Mouse (Mus musculus) gastrocnemius, postnatal 14 days (tissue): ENCODE results near the gene Scgb3a1. TPM values are rescaled to one million over a fixed set of nuclear protein-coding genes. Genes with fewer than 3 reads are reported as not detected.

Experiments used
- DNase-seq: peaks from one replicate; pipeline ENCODE4 v3.0.0; 2021; ENCODE audit warnings: mixed read lengths
- intact Hi-C: fragments of 180-260 bp; cut with DNase I; formaldehyde crosslinking; loops from one replicate; pipeline ENCODE4 v1.15.1; 2025; ENCODE audit warnings: low total_unique reads
- long read RNA-seq, 2 experiments: library from polyadenylated mRNA; stranded (forward); transcript quantifications; one replicate each; pipeline ENCODE4 v2.0.0; 2021
- total RNA-seq, 2 experiments: library from RNA; stranded (reverse); gene quantifications; 2 replicates each; pipeline ENCODE4 v1.2.3; 2021

The Scgb3a1 gene
- total RNA-seq: not detected
- long read RNA-seq, experiment 1: 0 reads
- long read RNA-seq, experiment 2: 0 reads

DNA sequence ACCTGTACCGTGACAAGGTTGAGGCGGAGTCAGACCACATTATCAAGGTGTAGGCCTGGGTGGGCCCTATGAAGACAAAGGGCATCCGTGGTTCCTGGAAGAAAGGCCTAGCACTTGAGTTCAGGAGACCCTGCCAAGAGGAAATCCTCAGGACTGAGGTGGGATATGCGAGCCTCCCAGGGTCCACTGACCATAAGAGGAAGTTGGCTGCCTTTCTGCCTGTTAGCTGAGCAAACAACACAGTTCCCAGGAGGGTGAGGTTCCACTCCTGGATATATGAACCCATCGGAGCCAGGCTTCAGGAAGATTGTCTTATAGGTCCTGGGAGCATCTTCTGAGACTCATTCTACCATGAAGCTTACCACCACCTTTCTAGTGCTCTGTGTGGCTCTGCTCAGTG is at the start of gene Scgb3a1:
Gene Scgb3a1, plus strand, starts transcription at position 301 of the 400 bp plus-strand sequence.
- intact Hi-C loops: no loop called here

DNA sequence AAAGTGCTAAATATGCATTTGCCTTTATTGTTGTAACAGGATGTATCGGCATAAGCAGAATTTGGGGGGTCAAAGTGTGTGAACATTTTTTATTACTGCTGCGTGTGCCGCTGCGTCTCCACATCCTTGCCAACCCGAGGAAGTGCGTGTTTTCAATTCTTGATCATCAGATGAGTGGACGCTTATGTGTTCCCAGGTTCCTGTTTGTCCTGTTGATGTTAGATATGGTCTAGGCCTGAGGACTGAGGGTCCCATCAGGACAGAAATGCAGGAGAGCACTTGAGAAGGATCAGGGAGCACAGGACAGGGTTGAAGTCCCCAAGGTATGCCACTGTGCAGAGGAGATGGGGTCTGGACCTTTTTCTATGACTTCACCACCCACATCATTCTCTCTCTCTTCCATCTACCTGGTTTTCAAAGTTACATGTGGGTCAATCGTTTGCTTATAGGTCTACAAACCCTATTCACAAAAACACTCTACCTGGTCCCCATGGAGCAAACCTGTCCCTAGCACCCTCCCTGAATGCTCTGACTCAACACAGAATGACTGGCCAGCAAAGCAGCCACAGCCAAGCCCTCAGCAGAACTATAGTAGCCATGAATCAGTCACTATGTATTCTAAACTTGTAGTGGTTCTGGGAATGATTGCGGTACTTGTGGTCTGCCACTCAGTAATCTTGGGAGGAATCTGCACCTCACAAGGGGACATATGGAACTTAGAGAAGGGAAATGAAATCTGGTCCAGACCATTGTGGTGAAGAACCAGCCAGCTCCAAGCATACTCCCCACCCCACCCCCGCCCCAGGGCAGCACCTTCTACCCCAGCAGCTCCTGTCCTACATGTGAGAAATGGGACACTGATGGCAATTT is 47.3 kb upstream of the Scgb3a1 start:
- intact Hi-C loops: no loop called here

More for the DNA sequence above, at the start of gene Scgb3a1:
- DNase-seq: no peak

DNA sequence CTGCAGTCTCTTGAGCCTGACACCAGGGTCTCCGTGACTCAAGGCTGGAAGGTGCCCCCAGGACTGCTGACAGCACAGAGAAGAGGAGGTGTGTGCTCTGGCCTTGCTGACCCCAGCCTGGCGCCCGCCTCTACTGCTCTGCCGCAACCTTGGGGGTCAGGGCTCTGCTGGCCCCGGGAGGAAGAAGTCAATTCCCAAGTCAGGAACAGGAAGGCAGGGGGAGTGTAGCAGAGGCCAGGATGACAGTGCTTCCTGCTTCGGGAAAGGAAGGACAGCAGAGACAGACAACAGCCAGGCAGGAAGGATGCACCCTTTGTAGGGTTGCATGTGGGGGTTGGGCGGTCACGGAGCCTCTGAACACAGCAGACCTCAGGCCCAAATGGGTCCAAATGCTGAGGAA is 44.9 kb upstream of the Scgb3a1 start:
- intact Hi-C loops: no loop called here
- DNase-seq: no peak

More for the DNA sequence above, 47.3 kb upstream of the Scgb3a1 start:
- DNase-seq: no peak

DNA sequence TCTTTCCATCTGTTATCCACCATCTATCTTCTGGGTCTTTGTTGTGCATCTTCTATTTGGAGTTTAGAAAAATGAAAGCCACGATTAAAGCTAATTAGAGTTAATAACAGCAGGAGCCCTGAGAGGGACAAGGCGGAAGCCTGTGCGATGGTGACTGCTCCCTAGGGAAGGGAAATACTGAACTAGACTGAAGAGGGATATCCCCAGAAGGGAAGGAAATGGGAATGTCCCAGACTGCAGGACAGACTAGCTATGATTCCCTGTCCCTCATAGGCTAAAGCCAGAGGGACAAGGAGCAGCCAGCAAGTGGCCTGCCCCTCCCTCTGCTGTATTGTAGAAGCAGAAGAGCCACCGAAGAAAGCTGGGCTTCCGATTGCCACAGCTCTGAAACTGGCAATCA is 41.5 kb upstream of the Scgb3a1 start:
- DNase-seq: no peak
- intact Hi-C loops: no loop called here

DNA sequence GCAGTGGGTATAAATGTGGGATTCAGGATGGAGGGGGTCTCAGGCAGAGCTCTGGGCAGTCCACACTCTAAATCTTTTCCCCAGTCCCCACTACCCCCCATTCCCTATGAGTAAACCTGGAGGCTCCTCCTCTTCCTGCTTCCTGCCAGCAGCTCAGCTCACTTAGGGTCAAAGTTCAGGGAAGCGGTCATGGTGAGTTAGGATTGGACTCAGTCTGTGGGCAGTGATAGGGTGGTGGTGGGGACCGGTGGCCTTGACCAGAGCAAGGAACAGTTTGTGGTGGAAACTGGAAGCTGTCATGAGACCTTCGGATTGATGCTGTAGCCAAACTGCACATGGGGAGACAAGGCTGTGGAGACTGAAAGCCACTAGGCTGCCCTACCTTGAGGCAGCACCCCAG is 39.3 kb upstream of the Scgb3a1 start:
- no peak for DNase-seq
- intact Hi-C loops: no loop called here

DNA sequence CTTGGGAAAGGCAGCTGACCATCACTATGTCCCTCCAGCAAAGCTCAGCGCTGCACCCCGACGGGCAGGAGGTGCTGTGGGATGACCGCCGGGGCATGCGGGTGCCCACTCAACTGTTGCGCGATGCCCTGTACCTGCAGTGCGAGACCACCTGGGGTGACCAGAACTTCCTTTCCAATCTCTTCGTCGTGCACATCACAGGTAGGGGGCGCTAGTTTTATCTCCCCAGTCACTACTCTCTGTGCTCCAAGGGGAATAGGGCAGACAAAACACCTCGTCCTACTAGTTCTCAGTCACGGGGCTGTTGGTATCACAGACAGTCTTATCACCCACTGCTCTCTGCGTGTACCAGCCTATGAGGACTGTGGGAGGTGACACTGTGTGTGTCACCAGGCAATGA is 37.5 kb upstream of the Scgb3a1 start:
- intact Hi-C loops: no loop called here
- no peak for DNase-seq

DNA sequence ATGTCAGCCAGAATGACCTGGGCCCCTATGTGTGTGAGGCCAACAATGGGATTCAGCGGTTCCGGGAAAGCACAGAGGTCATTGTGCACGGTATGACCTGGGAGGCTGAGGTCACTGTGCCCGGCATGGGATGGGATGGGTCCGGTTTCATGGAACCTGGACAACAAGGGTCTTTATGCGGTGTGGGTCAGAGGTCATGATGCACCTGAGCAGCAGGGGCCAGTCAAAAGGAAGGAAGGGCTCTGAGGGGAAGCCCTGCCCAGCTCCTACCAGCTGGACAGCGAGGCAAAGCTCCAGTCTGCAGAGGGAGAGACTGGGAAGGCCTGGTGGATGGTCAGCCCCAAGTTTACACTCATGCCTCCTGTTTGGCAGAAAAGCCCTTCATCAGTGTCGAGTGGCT is 36.7 kb upstream of the Scgb3a1 start:
- DNase-seq: no peak
- intact Hi-C loops: no loop called here

DNA sequence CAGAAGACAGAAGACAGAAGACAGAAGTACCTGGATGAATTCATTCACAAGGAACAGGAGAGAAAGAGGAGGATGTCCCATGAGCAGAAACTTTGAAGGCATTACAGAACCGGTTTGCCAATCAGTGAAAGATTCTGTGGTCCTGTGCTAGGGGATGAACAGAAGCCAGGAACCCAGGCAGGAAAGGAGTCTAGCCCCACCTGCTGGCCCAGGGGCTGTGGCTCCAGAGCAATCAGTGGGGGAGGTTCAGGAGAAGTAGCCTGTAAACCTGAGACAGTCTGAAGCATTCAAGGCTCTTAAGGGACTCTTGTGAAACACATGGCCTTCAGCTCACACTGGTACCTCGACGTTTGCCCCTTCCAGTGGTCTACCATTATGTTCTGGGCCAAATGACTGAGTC is 32.3 kb upstream of the Scgb3a1 start:
- no peak for DNase-seq
- intact Hi-C loops: no loop called here

DNA sequence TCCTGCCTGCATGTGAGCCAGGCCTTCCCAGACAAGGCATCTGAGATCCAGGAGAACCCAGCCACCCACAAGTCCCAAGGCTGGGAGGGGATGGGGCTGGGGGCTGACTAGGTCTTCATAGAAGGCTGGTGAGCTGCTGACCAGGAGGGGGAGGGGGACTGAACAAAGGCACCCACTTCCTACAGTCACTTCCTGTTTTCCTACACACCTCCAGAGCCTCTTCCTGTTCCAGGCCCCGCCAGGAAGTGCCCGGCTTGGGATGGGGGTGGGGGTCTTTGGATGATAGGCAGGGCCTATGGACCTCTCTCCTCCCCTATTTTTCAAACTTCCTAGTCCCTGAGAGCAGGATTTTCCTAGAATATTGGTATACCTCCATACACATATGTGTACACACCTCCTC is 31.2 kb upstream of the Scgb3a1 start:
- intact Hi-C loops: no loop called here
- no peak for DNase-seq

DNA sequence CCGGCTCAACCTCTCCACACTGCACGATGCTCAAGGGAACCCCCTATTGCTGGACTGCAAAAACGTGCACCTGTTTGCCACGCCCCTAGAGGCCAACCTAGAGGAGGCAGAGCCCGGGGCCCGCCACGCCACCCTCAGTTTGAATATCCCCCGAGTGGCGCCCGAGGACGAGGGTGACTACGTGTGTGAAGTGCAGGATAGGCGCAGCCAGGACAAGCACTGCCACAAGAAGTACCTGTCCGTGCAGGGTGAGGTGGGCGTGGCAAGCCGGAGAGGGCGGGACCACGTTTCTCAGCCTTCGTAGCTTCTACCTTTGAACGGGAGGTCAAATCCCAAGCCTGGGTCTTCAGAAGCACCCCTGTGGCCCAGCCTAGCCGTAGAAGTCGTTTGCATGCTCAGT is 29.3 kb upstream of the Scgb3a1 start:
- intact Hi-C loops: no loop called here
- DNase-seq: no peak

DNA sequence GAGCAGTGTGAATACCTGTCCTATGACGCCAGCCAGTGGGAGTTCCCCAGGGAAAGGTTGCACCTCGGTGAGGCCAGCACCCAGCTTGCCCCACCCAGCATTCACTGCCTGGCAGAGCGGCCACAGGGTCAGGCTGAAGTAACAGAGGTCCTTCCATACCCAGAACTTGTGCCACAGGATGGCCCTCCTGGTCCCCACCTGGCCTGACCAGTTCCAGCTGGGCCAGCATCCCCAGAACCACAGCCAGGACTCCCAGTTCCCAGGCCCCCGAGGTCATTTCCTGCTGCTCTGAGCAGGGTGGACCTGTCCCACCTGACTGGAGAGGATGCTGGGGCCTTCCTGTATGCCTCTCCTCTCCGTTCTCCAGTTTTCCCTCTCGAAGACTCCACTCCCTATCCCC is 27.7 kb upstream of the Scgb3a1 start:
- no peak for DNase-seq
- intact Hi-C loops: no loop called here

DNA sequence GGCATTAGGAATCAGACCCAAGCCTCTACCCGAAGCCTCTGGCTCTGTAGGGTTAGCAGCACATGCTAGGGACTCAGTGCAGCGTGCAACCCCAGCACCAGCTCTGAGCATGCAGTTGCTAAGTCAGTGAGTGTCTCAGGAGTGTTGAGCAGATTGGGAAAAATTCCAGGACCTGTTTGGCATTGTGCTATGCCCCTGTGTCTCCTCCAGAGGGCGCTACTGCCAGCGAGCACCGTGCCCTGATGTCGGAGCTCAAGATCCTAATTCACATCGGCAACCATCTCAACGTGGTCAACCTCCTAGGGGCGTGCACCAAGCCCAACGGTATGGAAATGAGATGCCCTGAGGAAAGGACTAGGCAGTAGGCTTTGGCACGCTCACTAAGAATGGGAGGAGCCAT is 27.0 kb upstream of the Scgb3a1 start:
- intact Hi-C loops: no loop called here
- DNase-seq: no peak

DNA sequence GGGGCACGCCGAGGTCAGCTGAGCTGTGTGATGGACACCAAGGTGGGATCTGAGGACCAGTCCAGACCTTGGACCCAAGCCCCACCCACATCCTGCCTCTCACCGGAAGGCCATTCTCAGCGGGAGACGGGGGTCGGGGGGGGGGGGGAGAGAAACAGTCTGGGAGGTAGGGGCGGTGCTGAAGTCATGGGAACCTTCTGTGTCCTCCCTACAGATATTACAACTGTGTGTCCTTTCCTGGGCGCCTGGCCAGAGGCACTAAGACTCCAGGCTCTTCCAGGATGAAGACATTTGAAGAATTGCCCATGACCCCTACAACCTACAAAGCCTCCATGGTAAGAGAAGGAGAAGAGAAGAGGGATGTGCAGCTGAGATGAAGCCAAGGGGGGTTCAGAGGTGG is 17.7 kb upstream of the Scgb3a1 start:
- intact Hi-C loops: no loop called here

DNA sequence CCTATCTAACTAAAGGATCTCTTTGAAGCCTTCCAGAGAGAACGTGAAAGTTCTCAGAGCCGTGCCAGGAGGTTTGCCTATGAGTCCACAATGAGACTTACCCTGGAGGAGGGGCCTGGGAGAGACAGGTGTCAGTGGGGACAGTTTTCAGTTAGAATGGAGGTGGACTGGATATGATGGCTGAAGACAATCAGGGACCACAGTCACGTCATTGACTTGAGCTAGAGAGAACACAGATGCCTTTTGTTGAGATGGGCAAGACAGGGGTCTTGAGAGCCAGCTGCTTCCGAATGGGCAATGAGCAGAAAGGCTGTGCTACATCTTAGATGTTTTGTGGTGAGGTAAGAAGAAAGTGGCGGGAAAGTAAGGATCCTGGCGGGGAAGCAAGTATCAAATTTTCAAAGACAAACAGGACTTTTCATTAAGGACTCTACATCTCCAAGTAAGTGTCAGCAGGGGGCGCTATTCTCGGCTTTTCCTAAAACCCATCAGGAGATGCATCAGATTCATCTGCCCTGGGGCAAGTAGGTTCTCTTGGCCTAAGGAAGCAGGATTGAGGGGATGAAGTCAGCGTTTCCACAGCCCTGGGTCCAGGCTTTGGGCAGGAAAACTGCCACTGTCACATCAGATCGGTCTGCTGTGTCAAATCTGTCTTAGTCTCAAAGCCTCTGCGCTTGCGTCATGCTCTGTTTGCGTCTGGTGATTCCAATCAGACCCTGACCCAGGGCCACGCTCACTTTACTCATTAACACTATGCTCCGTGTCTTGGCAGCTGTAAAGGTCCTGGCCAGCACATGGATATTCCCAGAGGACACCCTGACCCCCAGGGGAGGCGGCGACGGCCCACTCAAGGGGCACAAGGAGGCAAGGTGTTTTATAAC is 13.1 kb upstream of the Scgb3a1 start:
- no peak for DNase-seq
- intact Hi-C loops: loop anchor here (5.0 kb wide), 1 partner anchor 217 kb away; no protein-coding TSS in a partner anchor

More for the DNA sequence above, 17.7 kb upstream of the Scgb3a1 start:
- no peak for DNase-seq

DNA sequence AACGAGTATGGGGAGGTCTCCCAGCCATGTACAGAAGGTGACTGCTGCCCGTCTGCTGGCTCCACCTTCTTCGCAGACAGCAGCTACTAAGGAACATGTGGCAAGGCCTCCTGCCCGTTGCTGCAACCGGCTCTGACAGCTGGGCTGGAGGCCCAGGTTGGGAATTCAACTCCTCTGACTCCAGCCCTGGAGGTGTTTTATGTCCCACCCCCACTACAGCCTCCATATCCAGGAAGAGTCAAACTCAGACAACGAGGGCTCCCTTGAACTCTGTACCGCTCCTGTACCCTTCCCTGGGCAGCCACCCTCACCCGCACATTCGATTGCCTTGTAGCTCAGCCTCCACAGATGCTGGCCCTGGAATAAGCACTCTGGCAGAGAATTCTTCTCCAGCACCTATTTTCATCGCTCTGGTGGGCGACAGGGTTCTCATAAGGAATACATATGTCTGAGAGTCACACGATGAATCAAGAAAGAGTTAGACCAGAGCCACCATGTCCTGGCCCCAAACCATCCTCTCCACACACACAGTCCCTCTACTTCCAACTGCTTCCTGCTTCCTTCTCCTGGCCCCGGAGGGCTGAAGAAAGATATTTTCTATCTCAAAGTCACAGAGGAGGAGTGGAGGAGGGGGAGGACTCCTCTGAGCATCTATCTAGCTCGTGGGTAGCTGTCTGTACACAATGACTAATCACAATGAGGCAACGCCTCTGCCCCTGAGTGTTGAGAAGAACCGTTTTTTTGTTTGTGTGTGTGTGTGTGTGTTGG is 12.2 kb upstream of the Scgb3a1 start:
- intact Hi-C loops: loop anchor here (5.0 kb wide), 1 partner anchor 216 kb away; no protein-coding TSS in a partner anchor
- no peak for DNase-seq

DNA sequence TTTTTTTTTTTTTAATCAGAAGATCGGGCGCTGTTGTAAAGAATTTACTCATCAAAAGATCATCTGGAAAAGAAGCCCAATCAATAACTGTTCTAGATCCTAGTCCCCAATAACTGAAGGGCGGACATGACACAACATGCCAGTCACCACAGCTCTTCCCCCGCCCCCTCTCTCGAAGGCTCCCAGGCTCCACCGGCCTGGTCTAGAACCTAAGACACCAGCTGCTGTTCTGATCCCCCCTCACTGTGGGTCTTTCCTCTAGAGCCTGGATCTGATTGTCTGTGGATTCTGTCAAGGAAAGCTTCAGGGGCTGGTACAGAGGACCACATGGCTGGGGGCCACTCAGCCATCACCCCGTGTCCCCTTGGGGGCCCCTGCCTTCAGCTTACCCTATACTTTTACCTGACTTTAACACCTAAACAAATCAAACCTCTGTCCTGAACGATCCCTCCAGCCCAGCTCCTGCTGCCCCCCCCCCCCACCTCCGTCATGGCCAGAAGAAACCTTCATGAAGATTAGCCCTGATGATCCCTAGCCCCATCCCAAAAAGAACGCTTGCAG is 11.6 kb upstream of the Scgb3a1 start:
- intact Hi-C loops: loop anchor here (5.0 kb wide), 1 partner anchor 215 kb away; no protein-coding TSS in a partner anchor
- DNase-seq: no peak

DNA sequence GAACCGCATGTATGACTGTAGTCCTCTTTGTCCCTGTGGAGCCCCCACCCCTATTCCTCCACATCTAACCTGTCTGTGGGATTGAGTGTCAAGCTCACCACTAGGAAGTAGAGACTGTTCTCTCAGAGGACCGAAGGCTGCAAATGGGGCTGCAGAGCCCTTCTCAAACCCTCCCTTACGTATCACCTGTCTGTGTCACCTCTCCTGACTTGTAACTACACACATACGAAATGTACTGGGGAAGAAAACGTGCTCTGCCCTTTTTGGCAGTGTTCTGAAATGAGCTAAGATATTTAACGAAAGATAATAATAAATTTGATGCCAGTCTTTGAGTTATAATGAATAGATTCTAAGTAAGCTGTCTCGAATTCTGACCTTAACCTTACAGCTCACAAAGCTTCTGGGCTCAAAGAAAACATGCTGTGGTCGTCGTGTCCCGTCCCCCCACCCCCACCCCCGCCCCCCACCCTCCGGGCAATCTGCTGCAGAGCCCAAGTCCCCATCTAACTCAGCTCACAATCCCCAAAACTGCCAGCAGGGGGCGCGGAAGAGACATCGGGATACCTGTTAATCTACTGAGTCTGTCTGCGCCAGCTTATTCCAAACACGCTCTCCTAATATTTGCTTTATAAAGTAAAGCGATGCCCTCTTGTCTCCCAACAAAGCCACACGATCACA is 10.9 kb upstream of the Scgb3a1 start:
- intact Hi-C loops: loop anchor here (5.0 kb wide), 1 partner anchor 215 kb away; no protein-coding TSS in a partner anchor
- DNase-seq: peak; percentile 81

DNA sequence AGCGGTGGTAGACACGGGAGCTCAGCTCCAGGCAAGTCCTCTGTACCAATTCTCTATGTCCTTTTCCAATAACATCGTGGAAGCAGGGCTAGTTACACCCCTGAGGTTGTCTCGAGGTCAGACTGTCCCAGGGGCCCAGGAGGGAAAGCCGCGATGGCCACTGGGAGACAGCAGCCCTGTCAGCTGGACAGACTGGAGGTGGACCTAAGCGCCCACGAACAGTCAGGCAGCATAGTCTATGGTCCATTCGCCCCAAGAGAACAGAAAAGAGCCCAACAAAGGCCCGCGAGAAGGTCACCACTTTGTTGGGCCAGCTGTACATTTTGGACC is 10.4 kb upstream of the Scgb3a1 start:
- no peak for DNase-seq
- intact Hi-C loops: loop anchor here (5.0 kb wide), 1 partner anchor 214 kb away; no protein-coding TSS in a partner anchor

DNA sequence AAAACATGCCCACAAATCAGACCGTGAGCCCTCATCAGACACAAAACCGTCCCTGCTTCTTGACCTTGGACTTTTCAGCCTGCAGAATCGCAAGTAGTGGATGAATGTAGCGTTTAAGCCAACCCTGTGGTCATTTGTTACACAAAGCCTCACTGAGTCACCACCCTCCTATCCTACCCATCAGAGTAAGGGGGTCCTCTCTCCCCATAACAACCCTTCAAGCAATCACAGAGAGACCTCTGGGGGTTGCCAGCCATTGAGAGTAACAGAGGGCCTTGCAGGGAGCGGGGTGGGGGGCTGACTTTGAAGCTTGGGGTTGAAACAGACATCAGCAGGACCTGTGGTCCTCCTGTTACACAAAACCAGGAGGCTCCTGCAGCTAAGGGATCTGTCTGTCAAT is 8.8 kb upstream of the Scgb3a1 start:
- intact Hi-C loops: loop anchor here (5.0 kb wide), 1 partner anchor 213 kb away; no protein-coding TSS in a partner anchor
- DNase-seq: no peak
